Mouse (Mus musculus): ENCODE measurements at regions not wholly inside any gene's neighbourhood (a gene's known extent, or its start where the extent isn't known, plus 50 kb on each side); places are given as distances from the start of the nearest gene placed in this dataset.

DNA sequence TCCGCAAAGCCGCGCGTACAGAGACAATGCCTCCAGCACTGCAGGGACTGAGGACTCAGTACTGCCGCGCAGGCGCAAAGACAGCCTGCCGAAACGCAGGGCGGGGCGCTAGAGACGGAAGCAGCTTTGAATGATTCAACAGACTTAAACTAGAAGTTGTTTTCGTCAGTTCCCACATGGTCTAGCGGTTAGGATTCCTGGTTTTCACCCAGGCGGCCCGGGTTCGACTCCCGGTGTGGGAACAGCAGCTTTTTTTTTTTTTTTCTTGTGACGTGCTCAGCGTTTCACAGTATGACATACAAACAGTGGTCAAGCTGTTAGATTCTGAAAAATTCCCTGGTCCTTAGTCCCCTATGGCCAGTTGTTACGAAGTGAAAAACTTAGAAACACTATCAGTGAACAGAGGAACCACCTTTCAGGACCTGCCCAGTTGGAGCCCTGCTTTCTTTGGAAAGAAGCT lies 256.8 kb upstream of the Atp10a start:
- TF ChIP-seq POU5F1 (IDR thresholded peaks at IDR 0.05; ENCODE audit: borderline replicate concordance, low read length): no peak
- TF ChIP-seq NANOG (IDR thresholded peaks at IDR 0.05; ENCODE audit: borderline replicate concordance, low read length): no peak
- TF ChIP-seq CTCF (conservative IDR thresholded peaks at IDR 0.05; ENCODE audit: low read length): no peak
- Histone ChIP-seq H3K4me3 (replicated peaks; ENCODE audit: low read length) (peak overlapping the region; percentile 80), H3K4me1 (replicated peaks; ENCODE audit: low read depth, low read length) (peaks cover 18% of the 10 kb centered on the region), H3K27me3 (ENCODE audit: insufficient read depth, low read length) (no peaks in the 10 kb centered on the region), H3K36me3 (ENCODE audit: insufficient read depth, low read length) (no peaks in the 10 kb centered on the region), H3K9me3 (ENCODE audit: low read length) (no peaks in the 10 kb centered on the region)

DNA sequence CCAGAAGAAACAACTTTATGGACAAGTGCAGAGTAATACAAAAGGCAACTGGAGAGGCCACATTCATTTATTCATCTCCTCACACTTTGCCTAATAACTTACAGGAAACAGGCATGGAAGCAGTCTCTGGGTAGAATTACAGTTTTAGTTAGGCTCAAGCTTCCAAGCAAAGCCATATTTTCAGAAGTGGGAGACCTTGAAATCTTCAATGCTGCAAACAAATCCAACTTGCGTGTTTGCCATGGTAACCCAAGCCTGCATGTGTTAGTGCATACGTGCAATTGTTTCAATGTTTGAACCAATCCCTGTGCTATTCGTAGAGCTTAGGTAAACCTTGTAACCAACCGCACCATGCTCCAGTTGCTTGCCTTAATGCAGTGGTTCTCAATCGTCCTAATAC lies 256.3 kb upstream of the Atp10a start:
- Histone ChIP-seq H3K4me1 (replicated peaks; ENCODE audit: low read depth, low read length) (peaks cover 18% of the 10 kb centered on the region), H3K9me3 (ENCODE audit: low read length) (no peaks in the 10 kb centered on the region), H3K27me3 (ENCODE audit: insufficient read depth, low read length) (no peaks in the 10 kb centered on the region), H3K4me3 (replicated peaks; ENCODE audit: low read length) (peak overlapping the region; percentile 80), H3K36me3 (ENCODE audit: insufficient read depth, low read length) (no peaks in the 10 kb centered on the region)
- TF ChIP-seq NANOG (IDR thresholded peaks at IDR 0.05; ENCODE audit: borderline replicate concordance, low read length): no peak

DNA sequence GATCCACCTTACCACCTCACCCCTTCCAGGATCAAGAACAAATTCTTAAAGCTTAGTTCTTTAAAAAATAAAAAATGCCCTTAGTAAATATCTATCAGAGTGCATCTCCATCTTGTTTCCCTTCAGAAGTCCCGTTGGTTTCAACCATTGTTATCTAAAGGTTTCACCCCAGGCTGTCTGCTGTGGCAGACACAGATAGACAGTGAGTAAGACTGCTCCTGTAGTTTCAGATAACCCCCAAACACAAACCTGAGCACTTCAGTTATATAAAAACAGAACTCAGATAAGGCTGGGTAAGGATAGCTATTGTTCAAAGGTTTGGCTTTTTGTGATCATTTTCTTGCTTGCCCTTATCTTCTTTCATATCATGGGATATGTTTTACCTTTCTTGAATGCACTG lies 255.4 kb upstream of the Atp10a start:
- Histone ChIP-seq H3K27me3 (ENCODE audit: insufficient read depth, low read length) (no peaks in the 10 kb centered on the region), H3K36me3 (ENCODE audit: insufficient read depth, low read length) (no peaks in the 10 kb centered on the region), H3K4me1 (replicated peaks; ENCODE audit: low read depth, low read length) (peaks cover 18% of the 10 kb centered on the region), H3K9me3 (ENCODE audit: low read length) (no peaks in the 10 kb centered on the region), H3K4me3 (replicated peaks; ENCODE audit: low read length) (no peak overlapping the region)
- TF ChIP-seq CTCF (conservative IDR thresholded peaks at IDR 0.05; ENCODE audit: low read length) (no peak), POU5F1 (IDR thresholded peaks at IDR 0.05; ENCODE audit: borderline replicate concordance, low read length) (no peak), NANOG (IDR thresholded peaks at IDR 0.05; ENCODE audit: borderline replicate concordance, low read length) (no peak)

DNA sequence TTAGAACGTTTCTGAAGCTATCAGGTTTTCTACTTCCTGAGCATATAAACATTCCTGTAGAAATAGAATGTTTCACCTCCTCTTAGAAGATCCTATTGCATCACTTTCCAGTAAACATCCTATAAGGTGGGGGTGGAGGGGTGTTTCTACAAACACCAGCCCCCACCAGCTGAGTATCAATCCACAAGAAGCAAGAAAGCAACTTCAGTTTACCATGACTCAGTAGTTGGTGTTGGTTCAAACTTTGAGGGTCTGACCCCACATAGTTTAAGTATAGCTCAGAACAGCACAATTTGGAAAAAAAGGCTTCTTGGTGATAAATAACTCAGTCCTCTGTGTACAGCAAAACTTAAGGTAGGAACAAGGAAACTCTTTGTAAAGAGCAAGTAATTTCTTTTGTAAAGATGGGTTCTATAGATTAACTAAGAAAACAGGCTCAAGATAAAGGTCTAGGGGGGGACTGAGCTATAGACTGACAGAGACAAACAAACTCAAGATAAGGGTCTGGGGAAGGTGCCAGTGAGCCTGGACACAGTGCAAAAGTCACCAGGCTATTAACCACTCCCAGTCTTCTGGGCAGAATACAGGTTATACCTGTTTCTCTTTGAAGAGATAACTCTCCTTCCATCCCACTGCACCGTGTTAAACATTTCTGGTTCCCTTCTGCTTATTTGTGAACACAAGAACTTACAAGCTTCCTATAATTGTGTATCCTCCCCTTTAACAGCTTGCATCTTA lies 218.9 kb upstream of the Atp10a start:
- TF ChIP-seq POU5F1 (IDR thresholded peaks at IDR 0.05; ENCODE audit: borderline replicate concordance, low read length) (no peak), NANOG (IDR thresholded peaks at IDR 0.05; ENCODE audit: borderline replicate concordance, low read length) (no peak), CTCF (conservative IDR thresholded peaks at IDR 0.05; ENCODE audit: low read length) (no peak)
- H3K36me3 ChIP-seq (ENCODE audit: insufficient read depth, low read length): no peaks in the 10 kb centered on the region
- peaks cover 4% of the 10 kb centered on the region; the same call in 1 of the 2 replicates for H3K4me1 ChIP-seq (replicated peaks; ENCODE audit: low read depth, low read length)
- H3K9me3 ChIP-seq (ENCODE audit: low read length): no peaks in the 10 kb centered on the region
- H3K27me3 ChIP-seq (ENCODE audit: insufficient read depth, low read length): no peaks in the 10 kb centered on the region
- H3K4me3 ChIP-seq (replicated peaks; ENCODE audit: low read length): no peak overlapping the region

DNA sequence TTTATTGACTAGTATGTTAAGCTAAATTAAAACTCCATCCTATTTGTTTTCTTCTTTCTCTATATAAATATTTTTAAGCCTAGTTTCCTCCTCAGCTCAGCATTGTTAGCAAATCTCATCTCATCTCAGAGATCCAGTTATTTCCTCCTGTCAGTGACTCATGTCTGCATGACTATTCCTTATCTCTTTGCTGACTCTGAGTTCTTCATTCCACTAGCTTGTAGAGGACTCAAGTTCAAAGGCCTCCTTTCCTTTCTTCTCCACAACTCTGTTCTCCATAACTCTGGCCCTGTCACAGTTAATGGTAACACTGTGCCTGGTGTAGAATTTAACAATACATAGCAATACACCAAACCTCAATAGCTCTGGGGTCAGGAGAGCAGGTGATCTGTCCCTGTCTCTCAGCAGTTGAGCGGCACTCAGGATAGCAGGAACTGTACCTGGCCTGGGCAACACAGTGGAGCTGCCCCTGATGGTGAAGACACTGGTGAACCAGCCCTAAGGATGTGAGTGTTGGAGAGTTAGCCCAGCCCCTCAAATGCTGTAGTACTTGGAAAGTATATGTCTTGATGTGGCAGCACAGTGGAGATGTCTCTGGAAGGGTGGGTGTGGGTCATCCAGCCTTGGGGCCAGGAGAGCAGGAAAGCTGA lies 213.3 kb upstream of the Atp10a start:
- H3K27me3 ChIP-seq (ENCODE audit: insufficient read depth, low read length): no peaks in the 10 kb centered on the region
- no peaks in the 10 kb centered on the region for H3K36me3 ChIP-seq (ENCODE audit: insufficient read depth, low read length)
- no peaks in the 10 kb centered on the region for H3K4me1 ChIP-seq (replicated peaks; ENCODE audit: low read depth, low read length)
- H3K9me3 ChIP-seq (ENCODE audit: low read length): no peaks in the 10 kb centered on the region
- H3K4me3 ChIP-seq (replicated peaks; ENCODE audit: low read length): no peak overlapping the region
- TF ChIP-seq POU5F1 (IDR thresholded peaks at IDR 0.05; ENCODE audit: borderline replicate concordance, low read length) (no peak), NANOG (IDR thresholded peaks at IDR 0.05; ENCODE audit: borderline replicate concordance, low read length) (no peak), CTCF (conservative IDR thresholded peaks at IDR 0.05; ENCODE audit: low read length) (no peak)

DNA sequence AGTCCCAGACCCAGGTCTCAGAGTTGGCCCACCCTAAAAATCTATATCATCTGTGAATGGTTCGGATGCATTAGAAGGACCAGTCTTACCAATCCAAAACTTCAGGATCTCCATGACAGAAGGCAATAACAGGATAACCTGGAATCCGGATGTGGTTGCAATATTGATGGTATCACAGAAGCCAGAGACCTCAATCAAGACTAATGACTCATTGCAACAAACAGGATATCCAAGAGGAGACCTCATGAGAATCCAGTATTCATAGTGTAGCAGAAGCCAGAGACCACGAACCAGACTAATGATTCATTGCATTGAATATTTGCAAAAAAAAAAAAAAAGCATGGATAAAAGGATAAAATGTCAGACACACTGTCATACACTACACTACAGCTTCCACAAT lies 212.7 kb upstream of the Atp10a start:
- H3K4me3 ChIP-seq (replicated peaks; ENCODE audit: low read length): no peak overlapping the region
- H3K4me1 ChIP-seq (replicated peaks; ENCODE audit: low read depth, low read length): no peaks in the 10 kb centered on the region
- TF ChIP-seq CTCF (conservative IDR thresholded peaks at IDR 0.05; ENCODE audit: low read length) (no peak), NANOG (IDR thresholded peaks at IDR 0.05; ENCODE audit: borderline replicate concordance, low read length) (no peak), POU5F1 (IDR thresholded peaks at IDR 0.05; ENCODE audit: borderline replicate concordance, low read length) (no peak)
- no peaks in the 10 kb centered on the region for H3K9me3 ChIP-seq (ENCODE audit: low read length)
- no peaks in the 10 kb centered on the region for H3K36me3 ChIP-seq (ENCODE audit: insufficient read depth, low read length)
- H3K27me3 ChIP-seq (ENCODE audit: insufficient read depth, low read length): no peaks in the 10 kb centered on the region

DNA sequence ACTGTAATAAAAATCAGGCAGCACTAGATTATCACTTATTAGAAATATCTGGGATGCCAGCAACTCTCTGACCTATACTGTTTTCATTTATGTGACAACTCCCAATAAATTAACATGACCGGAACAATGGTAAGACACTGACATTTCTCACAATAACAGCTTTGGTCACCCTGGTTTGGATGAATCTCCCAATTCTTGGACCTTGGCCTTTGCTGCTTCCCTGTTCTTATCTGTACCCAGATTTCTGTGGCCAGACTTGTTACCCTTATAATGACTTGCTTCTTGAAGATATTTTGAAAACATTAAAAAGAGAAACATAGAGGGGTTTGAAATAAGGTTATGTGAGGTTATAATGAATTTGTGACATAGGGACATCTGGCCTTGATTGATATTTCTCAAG lies 210.2 kb upstream of the Atp10a start:
- Histone ChIP-seq H3K27me3 (ENCODE audit: insufficient read depth, low read length) (no peaks in the 10 kb centered on the region), H3K36me3 (ENCODE audit: insufficient read depth, low read length) (no peaks in the 10 kb centered on the region), H3K4me1 (replicated peaks; ENCODE audit: low read depth, low read length) (no peaks in the 10 kb centered on the region), H3K4me3 (replicated peaks; ENCODE audit: low read length) (no peak overlapping the region), H3K9me3 (ENCODE audit: low read length) (no peaks in the 10 kb centered on the region)
- TF ChIP-seq POU5F1 (IDR thresholded peaks at IDR 0.05; ENCODE audit: borderline replicate concordance, low read length) (no peak), CTCF (conservative IDR thresholded peaks at IDR 0.05; ENCODE audit: low read length) (no peak), NANOG (IDR thresholded peaks at IDR 0.05; ENCODE audit: borderline replicate concordance, low read length) (no peak)

DNA sequence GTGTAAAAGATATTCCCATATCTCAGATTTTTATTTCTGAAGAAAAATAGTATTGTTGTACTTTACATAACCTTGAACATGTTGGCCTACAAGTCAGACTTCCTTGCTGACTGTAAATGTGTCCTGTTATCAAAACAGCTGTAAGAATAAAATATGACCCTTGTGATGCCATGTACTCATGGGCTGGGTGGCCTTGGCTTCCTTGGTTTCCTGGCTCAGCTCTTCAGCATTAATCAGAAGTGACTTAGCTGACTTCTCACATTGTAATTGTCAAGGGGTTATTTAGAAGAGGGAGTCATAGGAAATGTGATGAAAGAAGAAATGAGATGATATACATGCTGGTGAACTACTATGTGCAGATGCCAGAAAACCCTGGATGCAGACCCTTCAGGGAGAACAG lies 209.7 kb upstream of the Atp10a start:
- no peak overlapping the region for H3K4me3 ChIP-seq (replicated peaks; ENCODE audit: low read length)
- no peaks in the 10 kb centered on the region for H3K36me3 ChIP-seq (ENCODE audit: insufficient read depth, low read length)
- H3K4me1 ChIP-seq (replicated peaks; ENCODE audit: low read depth, low read length): no peaks in the 10 kb centered on the region
- H3K9me3 ChIP-seq (ENCODE audit: low read length): no peaks in the 10 kb centered on the region
- no peaks in the 10 kb centered on the region for H3K27me3 ChIP-seq (ENCODE audit: insufficient read depth, low read length)
- TF ChIP-seq NANOG (IDR thresholded peaks at IDR 0.05; ENCODE audit: borderline replicate concordance, low read length) (no peak), POU5F1 (IDR thresholded peaks at IDR 0.05; ENCODE audit: borderline replicate concordance, low read length) (no peak), CTCF (conservative IDR thresholded peaks at IDR 0.05; ENCODE audit: low read length) (no peak)

Measured in E14TG2a.4 (cell line).